Mouse (Mus musculus) subcutaneous adipose tissue, adult 2 months (tissue): ENCODE data around the gene Myt1. TPM values are rescaled to one million over a fixed set of nuclear protein-coding genes. Genes with fewer than 3 reads are reported as not detected.

Experiments
- polyA plus RNA-seq: library from polyadenylated mRNA; depleted of rRNA; stranded (reverse); fragments of >200 nt; gene quantifications from 2 replicates; pipeline ENCODE4 v1.2.3, GENCODE M21; 2012; ENCODE audit warnings: low replicate concordance; rRNA removed

Myt1 gene
- polyA plus RNA-seq: not detected in 2 replicates

GRCm38 (mm10) chr2:181763006-181763830, at the start of gene Myt1:
Gene Myt1 (plus strand): TSS chr2:181763332.

GRCm38 (mm10) chr2:181714903-181715326, 48.2 kb upstream of the Myt1 start, which contains the start of gene Oprl1:
Gene Oprl1 (plus strand): TSS chr2:181715016.

GRCm38 (mm10) chr2:181837372-181838292, 74.5 kb downstream of the Myt1 start, which contains the start of gene Pcmtd2:
Gene Pcmtd2 (plus strand): TSS chr2:181837854.

GRCm38 (mm10) chr2:181863791-181864535, 100.8 kb downstream of the Myt1 start, which contains the start of gene Polr3k:
Gene Polr3k (plus strand): TSS chr2:181864337.

Other genes with a start within 250 kb of the Myt1 start
- 84.6 and 85.6 TPM in 2 replicates for gene Dnajc5, start 242.8 kb upstream of the Myt1 start, polyA plus RNA-seq
- gene Uckl1, start 178.4 kb upstream of the Myt1 start, polyA plus RNA-seq: 127 and 167 TPM in 2 replicates
- gene Prpf6, start 171.5 kb upstream of the Myt1 start, polyA plus RNA-seq: 19.6 and 30.6 TPM in 2 replicates
- gene Zfp512b, start 170.5 kb upstream of the Myt1 start, polyA plus RNA-seq: 43.7 and 126 TPM in 2 replicates
- gene Samd10, start 164.1 kb upstream of the Myt1 start, polyA plus RNA-seq: 5.7 and 18.6 TPM in 2 replicates
- gene Gm29797, start 106.3 kb upstream of the Myt1 start, polyA plus RNA-seq: 0.18 TPM in 1 of 2 replicates, not detected in the other
- 119 and 168 TPM in 2 replicates for gene Sox18, start 91.7 kb upstream of the Myt1 start, polyA plus RNA-seq
- gene Tcea2, start 83.0 kb upstream of the Myt1 start, polyA plus RNA-seq: 14.7 and 37.5 TPM in 2 replicates
- 110 and 123 TPM in 2 replicates for gene Rgs19, start 69.4 kb upstream of the Myt1 start, polyA plus RNA-seq
- not detected in 2 replicates for gene Lkaaear1, start 64.9 kb upstream of the Myt1 start, polyA plus RNA-seq
- 0.21 and 0.55 TPM in 2 replicates for gene Oprl1, start 48.3 kb upstream of the Myt1 start, polyA plus RNA-seq
- gene Pcmtd2, start 74.5 kb downstream of the Myt1 start, polyA plus RNA-seq: 27.4 and 35.0 TPM in 2 replicates
- gene Polr3k, start 101.0 kb downstream of the Myt1 start, polyA plus RNA-seq: 6.4 and 8.5 TPM in 2 replicates
- gene Gm14496, start 227.8 kb downstream of the Myt1 start, polyA plus RNA-seq: not detected in 2 replicates